Mouse (Mus musculus): ENCODE results near the gene Fam196a.

Fam196a gene

DNA sequence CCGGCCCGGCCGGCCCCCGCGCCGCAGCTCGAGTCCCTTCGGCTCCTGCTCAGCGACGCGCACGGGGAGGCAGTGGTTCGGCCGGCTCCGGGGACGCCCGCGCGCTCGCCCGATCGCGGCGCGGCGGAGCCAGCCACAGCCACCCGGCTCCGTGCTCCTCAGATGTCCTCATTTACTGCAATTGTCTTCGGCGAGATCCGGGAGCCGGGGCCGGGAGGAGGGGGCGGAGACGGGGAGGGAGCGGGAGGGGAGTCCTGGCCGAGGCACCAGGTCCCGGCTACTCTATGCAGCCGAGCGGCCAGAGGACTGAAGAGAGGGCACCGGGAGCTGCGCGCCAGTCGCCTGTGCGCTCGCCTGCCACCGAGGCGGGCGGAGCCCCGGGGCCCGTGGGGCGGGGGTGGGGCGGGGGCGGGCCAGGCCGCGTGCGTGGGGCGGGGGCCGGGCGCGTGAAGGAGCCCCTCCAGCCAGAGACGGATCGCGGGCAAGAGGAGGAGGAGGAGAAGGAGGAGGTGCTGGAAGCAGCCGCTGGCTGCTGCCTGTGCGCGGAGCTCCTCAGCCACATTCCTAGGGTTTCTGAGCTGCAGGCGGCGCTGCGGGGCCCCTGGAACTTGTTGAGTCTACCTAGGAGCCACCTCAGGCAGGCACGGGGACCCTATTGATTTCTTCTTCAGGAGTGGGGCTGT, at the start of gene Fam196a:
Gene Fam196a (minus strand): TSS at position 504 of the 683 bp plus-strand sequence.
- peak; percentile 85 to 87 for DNase-seq (ENCODE audit: low spot score in 2 of 2)

DNA sequence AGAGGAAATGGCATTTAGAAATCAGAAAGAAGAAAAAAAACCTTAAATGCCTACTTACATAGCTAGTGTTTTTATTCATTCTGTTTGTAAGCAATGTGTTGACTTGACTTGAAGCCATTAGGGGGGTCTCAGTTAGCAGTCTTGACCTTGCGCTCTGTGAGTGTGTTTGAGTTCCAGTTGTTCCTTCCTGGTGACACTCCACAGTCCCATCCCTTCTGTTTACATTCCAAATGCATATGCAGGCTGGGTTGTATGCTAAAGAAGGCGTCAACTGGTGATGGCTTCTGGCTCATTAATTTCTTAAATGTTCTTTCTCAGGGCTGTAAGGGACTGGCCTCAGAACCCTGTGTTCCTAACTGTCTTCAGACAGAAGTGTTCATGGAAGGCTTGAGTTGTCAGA, 23.4 kb upstream of the Fam196a start:
- no peak for DNase-seq (ENCODE audit: low spot score in 2 of 2)

DNA sequence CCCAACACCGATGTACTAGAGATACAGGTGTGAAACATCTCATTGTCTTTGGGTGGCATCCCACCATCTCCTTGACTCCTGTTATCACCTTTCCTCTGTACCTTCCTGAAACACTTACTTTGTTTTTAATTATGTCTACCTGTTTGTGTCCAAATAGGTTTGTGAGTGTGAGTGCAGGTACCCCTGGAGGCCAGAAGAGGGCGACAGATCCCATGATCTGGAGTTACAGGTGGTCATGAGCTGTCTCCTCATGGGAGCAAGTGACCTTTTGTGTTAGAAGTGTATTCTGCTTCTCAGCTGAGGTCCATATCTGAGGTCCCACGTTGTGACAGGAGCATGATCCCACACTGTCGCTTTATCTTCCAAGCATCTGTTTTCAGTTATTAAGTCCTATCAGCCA, 22.6 kb upstream of the Fam196a start:
- no peak for DNase-seq (ENCODE audit: low spot score in 2 of 2)

DNA sequence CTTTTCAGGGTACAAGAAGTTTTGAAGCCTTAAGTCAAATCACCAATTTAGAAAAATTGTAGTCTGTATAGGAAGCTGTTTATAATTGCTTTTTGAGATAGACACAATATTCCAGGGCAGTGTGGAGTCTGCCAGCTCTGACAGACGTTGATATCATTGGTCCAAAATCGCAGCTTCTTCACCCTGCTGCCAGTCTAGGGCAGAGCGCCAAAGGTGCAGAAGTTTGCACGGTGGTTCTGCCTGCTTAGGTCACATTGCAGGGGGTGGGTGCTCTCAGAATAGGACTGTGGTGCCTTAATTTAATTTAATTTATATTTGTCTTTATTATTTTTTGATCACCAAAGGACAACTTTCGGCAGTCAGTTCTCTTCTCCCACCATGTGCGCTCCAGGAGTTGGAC, 20.9 kb upstream of the Fam196a start:
- no peak for DNase-seq (ENCODE audit: low spot score in 2 of 2)

DNA sequence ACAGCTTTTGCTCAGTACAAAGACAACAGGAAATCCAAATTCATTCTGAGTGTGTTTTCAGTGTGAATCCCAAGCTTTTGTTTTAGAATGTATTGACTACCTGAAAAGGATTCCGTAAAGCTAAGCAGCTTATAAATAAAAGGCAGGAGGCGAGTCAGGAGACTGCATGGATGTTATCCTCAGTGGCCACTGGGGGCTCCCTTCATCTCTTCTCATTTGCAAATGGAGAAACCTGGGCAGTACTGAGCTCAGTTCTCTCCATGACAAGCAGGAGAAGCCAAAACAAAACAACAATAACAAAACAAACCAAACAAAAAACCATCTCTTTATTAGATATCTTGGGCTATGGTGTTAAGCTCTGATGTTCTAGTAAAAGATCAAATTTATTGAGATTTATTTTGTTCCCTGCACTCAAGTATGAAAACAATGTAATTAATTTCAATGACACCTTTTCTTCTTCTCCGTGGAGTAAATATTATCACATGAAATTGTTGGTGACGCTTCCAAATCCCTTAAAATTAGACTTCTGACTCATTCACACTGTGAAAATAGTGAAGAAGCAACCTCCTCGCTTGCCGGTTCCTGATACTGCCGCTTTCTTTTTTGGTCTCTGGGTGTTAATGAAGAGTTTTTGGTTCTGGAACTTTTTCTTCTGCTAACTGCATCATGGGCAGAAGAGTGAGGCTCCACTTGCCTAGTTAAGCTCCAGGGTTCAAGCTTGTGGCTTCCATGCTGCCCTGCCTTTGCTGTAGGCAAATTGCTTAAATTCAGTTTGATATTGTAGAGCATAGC, 7.9 kb upstream of the Fam196a start:
- peak in 1 of 2 experiments; percentile 44 for DNase-seq (ENCODE audit: low spot score in 2 of 2)

DNA sequence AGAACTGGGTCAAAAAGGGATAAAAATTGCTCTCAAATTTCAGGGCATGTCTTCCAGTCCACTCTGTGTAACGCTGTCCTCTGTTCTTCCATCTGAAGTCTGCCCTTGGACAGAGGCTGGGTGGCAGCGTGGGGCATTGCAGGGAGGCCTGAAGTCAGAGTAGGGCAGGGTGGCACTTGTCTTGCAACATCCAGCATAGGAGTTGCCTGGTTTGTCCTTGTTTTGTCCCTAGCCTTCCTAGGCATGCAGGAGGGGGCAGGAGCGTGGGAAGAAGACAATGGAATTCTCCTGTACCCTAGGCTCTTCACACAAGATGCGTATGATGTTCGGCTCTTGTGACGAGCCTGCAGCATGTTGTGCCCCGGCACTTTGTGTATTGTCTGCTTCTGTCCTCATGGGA, 5.5 kb upstream of the Fam196a start:
- no peak for DNase-seq (ENCODE audit: low spot score in 2 of 2)

DNA sequence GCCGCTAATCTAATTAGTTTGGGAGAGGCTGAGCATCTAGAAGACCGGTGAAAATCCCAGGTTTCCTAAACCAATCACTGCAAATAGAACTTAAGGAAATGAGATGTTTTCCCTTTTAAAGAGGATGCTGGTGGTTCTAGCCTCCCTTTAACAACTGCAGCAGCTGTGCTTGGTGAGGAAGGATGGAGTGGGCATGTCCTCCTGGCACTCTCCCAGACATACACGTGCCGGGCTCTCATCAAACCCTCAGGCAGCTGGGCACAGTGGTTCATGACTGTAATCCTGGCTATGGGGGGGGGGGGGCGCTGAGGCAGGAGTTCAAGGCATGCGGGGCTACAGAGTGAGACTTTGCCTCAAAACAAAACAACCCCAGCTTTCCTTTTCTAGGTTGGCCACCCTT, 4.8 kb upstream of the Fam196a start:
- DNase-seq (ENCODE audit: low spot score in 2 of 2), result no peak

DNA sequence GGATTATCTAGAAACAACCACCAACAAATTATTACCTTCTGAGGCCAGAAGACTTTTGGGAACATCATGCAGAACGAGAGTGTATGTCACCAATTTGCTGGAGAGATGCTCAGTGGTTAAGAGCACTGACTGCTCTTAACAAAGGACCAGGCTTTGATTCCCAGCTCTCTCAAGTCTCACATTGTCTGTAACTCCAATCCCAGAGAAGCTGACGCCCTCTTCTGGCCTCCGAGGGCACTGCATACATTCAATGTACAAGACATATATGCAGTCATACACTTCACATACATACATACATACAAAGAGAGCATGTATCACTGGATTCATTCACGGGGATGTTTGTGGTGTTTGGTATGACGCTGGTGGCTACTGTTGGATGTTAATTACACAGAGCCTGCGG, 3.7 kb upstream of the Fam196a start:
- no peak for DNase-seq (ENCODE audit: low spot score in 2 of 2)

DNA sequence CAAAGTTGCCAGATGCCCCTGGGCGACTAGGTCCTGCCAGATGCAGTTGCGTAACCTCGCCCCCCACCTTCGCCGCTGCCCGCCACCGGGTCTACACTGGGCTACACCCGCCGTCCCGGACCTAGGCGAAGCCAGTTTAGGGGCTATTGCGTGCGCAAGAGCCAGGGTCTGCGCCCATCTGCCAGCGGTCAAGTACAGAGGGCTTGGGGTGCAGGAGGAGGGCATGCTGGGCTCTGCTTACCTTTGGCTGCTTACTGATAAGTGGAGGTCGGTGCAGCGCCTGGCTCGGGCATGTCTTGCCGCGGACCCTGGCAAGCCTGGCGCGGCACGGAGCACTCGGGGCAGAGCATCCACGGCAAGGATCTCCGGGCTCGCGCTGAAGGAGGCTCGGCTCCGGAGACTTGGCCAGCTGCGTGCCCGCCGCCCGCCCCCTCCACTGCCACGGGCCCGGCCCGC, 731 bp downstream of the Fam196a start:
- DNase-seq (ENCODE audit: low spot score in 2 of 2), result peak in 1 of 2 experiments; percentile 47

DNA sequence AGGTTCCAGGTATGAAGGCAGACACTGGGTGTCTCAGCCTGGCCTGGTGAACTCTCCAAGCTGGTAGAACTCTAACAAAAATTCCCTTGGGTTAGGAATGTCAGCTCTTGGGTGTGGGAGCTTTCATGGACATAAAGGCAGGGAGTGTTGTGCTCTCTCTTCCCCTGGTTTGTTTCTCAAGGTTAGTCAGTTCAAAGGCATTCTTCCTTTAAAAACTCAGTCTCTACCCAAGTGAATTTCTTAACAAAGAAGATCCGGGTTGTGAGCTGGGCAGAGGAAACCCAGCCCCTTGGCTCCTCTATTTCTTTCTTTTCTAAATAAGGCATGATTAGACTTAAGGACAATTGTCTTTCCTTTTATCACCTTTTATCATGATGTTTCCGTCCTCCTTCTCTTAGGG, 6.3 kb downstream of the Fam196a start:
- DNase-seq (ENCODE audit: low spot score in 2 of 2), result no peak

DNA sequence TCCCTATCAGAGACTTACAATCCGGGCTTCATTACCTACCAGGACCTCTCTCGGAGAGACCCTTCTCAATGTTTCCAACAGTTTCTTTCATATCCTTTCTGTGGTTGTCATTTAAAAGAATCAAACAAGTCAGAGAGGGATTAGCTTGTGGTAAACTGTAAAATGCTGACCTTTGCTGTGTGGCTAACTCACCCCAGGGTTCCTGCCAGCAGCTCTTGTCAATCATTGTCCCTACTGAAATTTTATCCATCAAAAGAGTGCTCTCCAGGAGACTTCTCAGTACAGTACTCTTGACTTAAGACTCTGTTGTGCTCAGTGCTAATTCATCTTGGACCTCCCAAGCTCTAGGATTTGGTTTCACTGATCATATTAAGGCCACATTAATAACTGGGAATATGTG, 36.2 kb downstream of the Fam196a start:
- no peak for DNase-seq (ENCODE audit: low spot score in 2 of 2)

DNA sequence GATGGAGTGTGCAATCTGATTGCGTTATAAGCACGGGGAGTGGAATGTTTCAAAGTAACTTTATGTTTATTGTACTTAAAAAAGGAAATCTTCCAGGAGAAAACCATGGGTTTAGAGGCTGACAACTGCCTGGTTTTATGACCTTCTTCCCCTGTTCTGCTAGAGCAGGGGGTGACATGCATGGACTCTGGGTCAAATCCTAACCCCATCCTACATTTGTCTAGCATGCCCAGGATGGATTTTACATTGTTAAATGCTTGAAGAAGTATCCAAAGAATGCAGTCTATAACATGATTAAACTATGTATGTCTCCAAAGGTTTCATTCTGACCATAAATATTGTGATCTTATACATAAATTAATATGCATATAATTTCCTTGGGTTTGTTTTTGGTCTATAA, 38.8 kb downstream of the Fam196a start:
- DNase-seq (ENCODE audit: low spot score in 2 of 2), result no peak

DNA sequence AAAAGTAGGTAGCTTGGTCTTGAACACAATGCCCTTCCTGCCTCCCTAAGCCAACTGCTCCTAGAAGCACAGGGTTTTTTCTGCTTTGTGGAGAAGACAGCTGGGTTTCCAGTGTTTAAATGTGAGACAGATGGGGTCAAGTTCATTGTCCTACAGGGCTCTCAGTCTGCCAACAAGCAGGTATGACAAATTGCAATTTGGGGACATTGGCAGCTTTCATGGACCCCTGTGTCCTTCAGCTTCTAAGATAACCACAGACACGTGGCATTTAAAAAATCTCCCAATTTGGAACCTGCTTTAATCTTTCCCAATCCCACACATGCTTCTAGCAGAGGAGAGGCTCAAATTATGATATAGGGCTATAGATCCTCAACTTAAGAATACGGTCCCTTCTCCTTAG, 43.6 kb downstream of the Fam196a start:
- DNase-seq (ENCODE audit: low spot score in 2 of 2), result no peak

DNA sequence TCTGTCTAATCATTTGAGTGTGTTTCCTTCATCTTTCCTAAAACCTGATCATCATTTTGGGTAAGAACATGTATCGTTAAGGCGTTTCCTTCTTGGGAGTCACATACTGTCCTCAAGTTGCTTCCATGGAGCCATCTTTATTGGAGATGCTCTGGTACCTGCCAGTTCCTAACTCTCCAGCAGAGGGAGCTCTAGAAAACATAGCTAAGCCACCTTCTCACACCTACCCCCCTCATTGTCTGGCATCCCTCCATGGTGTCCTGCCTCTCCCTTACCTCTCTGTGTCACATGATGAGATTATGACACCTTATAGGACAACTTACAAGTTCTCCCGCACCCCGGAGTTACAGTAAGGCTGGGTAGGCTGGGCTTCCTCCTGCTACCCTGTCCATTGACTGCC, 45.3 kb downstream of the Fam196a start:
- DNase-seq (ENCODE audit: low spot score in 2 of 2), result no peak

DNA sequence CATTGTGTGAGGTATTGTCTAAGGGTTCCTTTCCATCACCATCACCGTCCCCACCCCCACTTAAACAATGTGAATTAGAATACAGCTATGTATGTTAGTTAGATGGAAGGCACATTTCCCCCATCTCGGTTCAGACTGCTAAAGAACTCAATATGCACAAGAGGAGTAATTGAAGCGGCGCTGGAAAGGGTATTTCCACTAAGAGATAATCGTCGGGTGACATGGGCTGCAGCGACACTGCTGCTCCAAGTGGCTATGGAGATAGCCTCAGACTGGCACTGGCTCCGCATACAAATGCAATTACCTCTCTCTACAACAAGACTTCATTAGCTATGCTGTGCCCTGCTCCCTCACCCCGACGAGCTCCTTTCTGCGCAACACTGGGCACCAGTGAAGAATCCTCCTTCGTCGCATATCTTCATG, 45.8 kb downstream of the Fam196a start:
- DNase-seq (ENCODE audit: low spot score in 2 of 2), result no peak

DNA sequence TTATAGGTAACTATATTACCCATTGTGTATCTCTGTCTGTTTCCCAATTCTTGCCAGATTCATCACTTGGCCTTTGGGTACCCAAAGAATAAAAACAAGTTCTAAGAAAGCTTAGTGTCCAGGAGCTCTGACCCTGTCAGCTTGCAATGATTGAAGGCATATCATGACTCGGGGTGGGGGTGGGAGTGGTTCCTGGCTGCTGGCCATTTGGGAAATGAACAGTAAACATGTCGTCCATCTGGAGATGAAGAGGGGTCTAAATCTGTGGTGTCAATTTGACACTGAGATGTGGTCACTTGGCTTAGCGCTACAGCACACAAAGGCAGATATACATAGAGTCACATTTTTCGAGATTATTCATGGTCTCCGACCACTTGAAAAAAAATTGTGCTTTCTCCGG, 54.7 kb downstream of the Fam196a start:
- no peak for DNase-seq (ENCODE audit: low spot score in 2 of 2)

DNA sequence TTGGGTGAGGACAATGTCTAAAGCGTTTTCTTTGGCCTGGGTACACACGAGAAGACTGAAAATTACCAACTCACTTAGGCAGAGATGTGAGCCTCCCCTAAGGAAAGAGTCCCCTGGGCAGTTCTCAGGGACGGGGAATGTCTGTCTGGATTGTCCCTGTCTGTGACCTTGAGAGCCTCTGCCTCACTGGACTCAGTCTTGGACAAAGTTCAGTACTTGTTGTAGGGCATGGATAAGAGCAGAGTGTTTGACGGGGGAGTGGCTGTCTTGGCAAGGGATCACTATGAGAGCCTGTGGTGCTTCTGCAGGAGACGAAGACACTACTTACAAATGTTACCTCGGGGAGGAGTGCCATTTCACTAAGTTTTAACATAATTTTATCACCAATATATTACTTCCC, 57.8 kb downstream of the Fam196a start:
- no peak for DNase-seq (ENCODE audit: low spot score in 2 of 2)

DNA sequence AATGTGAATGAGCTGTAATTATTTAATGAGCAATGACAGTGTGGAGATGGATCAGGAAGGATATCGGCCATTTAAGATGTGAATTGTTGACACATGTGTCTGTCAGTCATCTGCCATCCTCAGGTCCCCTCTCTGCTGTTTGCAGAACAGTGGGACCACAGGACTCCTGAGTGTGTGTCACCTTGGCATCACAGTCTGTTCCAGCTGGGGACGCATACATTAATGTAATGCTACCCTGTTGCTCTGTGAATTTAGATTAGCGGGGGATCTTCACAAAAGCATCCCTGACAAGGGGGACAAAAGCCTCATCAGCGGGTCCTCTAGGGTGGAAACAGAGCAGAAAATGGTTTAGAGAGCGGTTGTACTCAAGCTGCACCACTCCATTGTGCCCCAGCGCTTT, 59.2 kb downstream of the Fam196a start:
- no peak for DNase-seq (ENCODE audit: low spot score in 2 of 2)

DNA sequence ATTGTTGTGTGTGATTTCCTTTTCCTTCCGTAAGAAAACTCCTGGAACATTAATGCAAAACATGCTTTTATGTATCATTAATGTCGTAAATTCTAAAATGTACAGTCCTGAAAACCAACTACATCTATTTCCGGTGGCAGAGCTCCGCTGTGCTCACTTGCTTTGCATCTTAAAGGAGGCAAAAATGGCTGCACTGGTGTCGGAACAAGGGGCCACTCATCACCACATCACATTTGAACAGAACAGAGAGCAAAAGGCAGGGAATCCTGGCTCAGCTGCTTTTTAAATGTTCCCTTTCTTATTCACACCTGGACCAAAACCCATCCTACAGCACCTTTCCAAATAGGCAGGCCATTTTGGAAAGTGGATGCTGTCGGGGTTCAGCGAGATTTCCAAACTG, 65.2 kb downstream of the Fam196a start:
- no peak for DNase-seq (ENCODE audit: low spot score in 2 of 2)

DNA sequence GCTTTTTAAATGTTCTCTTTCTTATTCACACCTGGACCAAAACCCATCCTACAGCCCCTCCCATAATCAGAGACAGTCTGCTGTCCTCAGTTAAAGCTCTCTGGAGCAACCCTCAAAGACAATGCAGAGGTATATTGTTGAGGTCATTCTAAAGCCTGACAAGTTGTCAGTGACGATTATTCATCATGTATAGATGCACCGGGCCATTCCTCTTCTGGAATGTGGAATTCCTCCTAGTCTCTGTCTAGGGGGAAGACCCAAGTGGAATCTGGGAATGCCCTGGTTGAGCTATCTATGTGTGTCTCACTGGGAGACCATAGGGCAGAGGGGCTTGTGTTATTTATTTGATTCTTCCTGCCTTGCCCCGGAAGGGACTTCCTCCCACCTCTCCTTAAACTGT, 65.7 kb downstream of the Fam196a start:
- no peak for DNase-seq (ENCODE audit: low spot score in 2 of 2)

DNA sequence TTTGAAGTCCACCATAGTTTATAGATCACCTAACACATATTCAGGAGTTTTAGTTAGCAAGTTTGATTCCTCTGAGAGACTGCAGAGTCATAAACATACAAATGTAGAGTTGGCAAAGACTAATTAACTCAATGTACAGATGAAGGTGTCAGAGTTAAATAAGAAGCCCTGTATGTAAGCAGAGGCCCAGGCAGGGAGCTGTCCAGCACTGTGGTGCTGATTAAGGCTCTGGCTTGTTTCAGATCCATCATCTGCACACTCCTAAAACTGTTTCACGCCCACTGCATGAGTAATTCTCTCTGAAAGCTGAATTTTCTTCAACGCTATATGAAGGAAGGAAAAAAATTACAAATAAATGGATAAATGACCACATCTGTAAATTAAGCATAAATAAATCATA, 74.1 kb downstream of the Fam196a start:
- DNase-seq (ENCODE audit: low spot score in 2 of 2), result peak in 1 of 2 experiments; percentile 30

DNA sequence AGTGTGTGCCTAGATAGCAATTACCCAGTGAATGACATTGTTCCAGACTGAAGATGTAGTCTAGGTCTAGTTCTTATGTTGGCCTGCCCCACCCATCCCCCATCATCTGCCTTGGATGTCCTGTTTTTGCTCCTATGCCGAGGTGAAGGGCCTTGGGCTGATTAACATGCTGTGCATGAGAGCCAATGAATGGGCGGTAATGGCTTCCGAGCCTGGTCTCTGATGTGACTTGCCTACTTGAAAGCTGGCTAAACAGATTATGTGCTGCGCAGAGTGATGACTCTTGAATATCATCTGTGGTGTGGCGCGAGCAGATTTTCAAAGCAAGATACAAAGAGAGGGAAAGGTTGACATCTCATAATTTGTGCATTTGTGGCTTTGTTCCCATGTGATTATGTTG, 76.2 kb downstream of the Fam196a start:
- peak; percentile 30 for DNase-seq (ENCODE audit: low spot score in 2 of 2)

DNA sequence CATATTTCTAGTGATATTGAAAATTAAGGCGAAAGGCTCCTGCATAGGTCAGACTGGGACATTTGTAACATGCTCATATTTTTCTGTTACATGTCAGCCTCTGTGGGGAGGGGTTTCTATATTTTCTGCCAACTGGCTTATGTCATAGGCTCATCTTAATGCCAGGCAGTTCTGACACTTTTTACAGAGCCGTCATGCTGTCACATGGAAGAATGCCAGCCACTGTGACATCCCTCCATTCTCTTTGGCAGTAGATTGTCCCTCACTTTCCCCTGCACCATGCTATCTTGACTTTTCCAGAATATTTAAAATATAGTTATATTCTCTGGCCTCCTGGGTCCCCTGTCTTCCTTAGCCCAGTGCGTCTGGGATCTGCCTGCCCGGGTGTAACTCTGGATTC, 95.5 kb downstream of the Fam196a start:
- peak in 1 of 2 experiments; percentile 29 for DNase-seq (ENCODE audit: low spot score in 2 of 2)

Data from right cerebral cortex, postnatal 10 days (tissue).